Mouse (Mus musculus): Measurements from ENCODE around the gene Lamtor4.
A peak's percentile ranks its signal among the peaks of the same experiment; 100 is the strongest.
"Not testable (repeated sequence)": the region's sequence is repeated elsewhere in the genome, so short reads cannot be mapped to it uniquely, and the experiment has no call there.

Lamtor4 gene

DNA sequence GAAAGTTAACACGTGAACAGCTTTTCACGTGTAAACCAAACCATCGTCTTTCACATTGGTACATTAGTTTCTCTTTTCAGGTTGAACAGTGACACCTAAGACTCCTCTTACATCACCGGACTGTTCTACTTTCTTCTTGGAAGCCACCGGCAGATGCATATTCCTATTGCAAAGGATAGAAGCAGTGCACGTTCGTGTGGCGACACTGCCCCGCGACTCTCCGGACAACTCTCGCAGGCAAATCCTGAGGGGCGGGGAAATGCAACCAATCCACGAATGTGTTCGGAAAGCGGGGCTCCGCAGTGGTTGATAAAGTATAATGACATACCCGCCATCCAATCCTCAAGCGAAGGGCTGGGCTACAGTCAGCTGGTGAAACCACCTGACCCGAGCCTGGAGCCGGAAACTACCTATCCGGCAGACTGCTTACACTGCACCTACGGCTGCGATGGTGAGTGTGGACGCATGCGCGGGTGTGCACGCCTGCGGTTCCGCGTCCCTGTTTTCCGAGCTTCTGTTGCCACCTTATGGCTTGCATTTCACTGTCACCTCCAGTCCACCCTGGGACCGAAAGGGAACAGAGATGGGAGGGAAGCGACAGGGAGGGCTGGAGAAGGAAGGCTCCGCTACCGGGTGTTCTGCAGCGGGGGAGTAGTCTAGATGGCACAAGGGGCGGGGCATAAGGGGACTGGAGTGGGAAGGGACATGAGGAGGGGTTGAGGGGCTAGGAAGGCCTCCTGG, at the start of gene Lamtor4:
Lamtor4 (plus strand) TSS at position 130 of the 741 bp plus-strand sequence.
- DNase-seq (ENCODE audit: low read depth, low spot score) = peak; percentile 98

DNA sequence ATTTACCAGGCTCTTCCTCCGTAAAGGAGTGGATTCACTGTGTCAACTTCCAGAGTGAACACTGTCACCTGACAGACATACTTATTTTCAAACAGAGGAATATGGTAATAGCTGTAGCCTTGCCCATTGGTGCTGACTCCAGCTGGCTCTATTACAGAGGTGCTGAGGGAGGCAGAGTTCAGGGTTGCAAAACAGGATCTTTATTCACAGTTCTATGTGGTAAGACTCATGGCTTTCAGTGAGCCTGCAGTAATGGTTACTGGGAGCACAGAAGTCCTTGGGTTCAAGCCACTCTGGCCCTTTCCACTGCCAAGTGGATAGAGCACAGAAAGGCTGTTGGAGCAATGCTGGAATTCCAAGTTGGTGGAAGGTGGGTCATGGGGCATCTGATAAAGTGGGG, 48.0 kb upstream of the Lamtor4 start:
- no peak for DNase-seq (ENCODE audit: low read depth, low spot score)

DNA sequence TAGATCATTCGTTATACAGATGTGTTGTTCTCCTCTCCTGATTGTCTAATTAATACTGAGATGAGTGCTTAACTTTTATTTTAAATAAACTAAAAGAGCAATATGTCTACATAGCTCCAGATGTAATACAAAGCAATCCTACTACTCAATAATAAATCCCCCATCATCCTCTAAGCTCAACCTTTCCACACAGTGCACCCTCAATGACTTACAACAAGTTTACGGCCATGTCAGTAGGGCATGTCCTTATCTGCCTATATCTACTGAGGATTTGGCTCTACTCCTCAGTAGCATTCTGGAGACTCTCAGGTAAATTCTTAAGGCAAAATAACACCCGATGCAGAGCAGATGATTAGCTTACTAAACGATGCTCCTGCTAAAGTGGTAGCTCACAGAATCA, 47.4 kb upstream of the Lamtor4 start:
- no peak for DNase-seq (ENCODE audit: low read depth, low spot score)

DNA sequence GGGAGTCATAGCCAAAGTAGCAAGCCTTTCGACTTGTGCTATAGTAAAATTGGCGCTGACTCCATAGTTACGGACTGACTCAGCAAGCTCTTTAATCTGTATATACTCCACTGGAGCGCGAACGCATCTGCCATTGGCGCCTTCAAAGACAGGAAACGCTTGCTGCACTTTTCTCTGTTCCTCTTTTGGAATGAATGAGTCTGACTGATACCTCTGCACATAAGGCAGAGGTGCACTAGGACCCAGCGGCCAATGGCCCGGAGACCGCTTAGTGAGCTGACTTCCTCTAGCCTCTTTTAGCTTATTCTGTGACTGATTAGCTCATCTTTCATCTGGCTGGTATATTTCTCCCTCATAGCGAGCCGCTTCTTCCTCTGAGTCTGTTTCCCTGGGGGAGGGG, 38.6 kb upstream of the Lamtor4 start:
- DNase-seq (ENCODE audit: low read depth, low spot score) = not testable (repeated sequence)

DNA sequence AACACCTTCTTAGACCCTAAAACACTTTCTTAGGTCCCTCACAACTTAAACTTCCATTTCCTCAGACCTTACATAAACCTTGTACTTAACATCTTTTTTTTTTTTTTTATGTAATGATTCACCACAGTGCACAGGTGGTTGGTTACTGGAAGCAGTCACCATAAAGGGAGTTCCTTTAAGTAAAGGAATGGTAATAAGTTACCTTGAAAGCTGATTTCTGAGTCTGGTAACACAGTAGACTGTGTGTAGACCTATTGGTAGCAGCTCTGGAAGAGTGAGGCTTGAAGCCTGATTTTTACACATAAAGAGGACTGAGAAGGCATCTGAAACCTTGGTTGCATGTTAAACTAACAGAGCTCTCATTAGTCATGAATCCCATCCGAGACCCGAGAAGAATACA, 35.4 kb upstream of the Lamtor4 start:
- no peak for DNase-seq (ENCODE audit: low read depth, low spot score)

DNA sequence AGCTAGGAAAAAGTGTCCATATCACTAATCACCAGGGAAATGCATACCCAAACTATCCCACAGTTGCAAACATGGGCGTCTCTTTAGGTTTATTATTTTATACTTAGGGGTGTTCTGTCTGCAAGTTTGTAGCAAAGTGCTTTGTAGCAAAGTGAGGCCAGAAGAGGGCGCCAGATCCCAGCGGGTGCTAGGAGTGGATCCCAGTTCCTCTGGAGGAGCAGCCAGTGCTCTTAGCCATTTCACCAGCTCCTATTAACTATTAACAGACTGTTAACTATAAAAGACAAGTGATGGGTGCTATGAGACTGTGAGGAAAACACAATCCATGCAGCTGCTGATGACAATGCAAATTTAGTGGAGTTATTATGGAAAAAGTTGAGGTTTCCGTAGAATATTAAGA, 33.2 kb upstream of the Lamtor4 start:
- DNase-seq (ENCODE audit: low read depth, low spot score) = peak; percentile 27

DNA sequence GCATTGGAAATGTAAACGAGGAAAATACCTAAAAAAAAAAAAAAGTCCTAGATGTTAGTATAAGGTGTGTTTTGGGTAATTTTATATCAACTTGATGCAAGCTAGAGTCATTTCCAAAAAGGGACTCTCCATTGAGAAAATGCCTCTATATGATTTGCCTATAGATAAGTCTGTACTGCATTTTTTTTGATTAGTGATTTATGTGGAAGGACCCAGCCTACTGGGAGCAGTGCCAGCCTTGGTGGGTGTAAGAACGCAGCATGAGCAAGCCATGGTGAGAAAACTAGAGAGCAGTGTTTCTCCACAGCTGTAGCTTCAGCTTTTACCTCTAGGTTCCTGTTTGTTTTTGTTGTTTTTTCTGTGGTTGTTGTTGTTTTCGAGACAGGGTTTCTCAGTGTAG, 32.0 kb upstream of the Lamtor4 start:
- no peak for DNase-seq (ENCODE audit: low read depth, low spot score)

DNA sequence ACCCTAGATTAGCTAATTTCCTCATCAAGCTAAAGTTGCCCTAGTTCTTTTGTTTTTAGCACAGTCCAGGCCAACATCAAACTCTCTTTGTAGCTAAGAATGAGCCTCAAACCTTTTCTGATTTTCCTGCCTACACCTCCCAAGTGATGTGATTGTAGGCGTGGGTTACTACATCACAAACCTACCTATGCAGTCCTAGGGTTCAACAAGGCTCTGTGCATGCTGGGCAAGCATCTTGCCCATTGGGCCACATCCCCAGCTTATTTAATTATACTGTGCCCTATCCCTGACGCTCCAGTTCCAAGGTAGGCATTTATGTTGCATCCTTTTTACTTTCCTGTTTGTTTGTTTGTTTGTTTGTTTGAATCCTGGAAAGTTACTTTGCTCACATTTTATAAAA, 29.6 kb upstream of the Lamtor4 start, which contains the start of gene Nxpe5:
Nxpe5 (plus strand) TSS at position 199 of the 400 bp plus-strand sequence.
- DNase-seq (ENCODE audit: low read depth, low spot score) = no peak

DNA sequence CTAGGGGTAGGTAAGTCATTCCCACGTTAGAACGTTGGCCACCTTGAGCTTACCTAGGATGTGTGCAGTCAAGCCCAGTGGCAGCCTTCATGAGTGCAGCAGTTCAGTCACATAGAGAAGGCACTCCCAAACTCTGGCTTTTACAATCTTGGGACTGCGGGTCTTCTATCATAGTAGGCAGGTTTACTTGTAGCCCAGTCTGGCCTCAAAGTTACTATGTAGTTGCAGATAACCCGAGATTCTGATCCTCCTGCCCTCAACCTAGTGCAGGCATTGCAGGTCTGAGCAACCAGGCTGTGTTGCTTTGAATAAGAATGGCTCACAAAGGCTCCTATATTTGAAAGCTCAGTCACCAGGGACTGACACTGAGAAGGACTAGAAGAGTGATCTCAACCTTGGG, 28.8 kb upstream of the Lamtor4 start:
- no peak for DNase-seq (ENCODE audit: low read depth, low spot score)

DNA sequence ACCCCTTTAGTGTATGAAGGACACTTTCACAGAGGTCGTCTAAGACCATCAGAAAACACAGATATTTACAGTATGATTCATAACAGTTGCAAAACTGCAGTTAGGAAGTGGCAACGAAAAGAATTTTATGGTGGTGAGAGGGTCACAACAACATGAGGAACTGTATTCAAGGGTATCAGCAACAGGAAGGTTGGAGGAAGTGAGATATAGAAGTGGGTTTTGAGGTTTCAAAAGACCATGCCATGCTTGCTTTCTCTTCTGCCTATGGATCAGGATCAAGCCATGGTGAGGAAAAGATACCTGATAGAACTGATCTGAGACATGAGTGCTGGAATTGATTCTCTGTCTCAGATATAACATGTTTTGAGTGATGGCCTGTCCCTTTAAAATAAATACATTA, 27.9 kb upstream of the Lamtor4 start:
- DNase-seq (ENCODE audit: low read depth, low spot score) = no peak

DNA sequence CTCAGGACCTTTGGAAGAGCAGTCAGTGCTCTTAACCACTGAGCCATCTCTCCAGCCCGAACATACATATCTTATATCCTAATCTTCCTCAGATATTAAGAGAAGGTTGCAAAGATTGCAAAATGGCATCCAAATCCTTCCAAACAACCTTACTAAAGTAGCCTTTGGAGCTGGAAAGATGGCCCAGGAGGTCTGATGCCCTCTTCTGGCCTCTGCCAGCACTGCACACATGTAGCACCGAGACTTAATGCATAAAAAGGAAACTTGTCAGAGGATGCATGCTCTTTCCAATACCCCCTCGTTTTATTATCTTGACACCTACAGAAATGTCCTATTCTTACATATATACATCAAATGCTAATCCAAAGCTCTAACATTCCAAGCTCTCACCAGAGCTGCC, 27.3 kb upstream of the Lamtor4 start:
- DNase-seq (ENCODE audit: low read depth, low spot score) = no peak

GRCm38 (mm10) chr5:138229511-138229910, 25.8 kb upstream of the Lamtor4 start:
- no peak for DNase-seq (ENCODE audit: low read depth, low spot score)

GRCm38 (mm10) chr5:138233778-138234177, 21.5 kb upstream of the Lamtor4 start:
- no peak for DNase-seq (ENCODE audit: low read depth, low spot score)

DNA sequence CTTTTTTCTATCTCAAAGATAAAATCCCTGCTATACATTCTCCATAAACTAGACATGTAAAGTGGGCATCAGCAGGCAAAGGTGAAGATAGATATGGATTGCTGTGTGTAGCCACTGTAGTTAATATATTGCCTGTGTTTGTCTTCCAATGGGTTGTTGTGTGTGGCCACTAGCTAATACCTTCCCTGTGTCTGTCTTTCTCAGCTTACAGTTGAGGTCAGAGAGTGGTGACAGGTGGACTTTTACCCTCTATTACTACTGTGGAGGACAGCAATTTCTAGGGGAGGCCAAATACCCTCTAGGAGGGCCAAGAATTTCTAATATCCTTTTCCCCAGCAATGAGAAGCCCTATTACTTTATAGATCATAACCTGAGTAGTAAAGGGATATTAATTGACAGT, 21.1 kb upstream of the Lamtor4 start:
- no peak for DNase-seq (ENCODE audit: low read depth, low spot score)

DNA sequence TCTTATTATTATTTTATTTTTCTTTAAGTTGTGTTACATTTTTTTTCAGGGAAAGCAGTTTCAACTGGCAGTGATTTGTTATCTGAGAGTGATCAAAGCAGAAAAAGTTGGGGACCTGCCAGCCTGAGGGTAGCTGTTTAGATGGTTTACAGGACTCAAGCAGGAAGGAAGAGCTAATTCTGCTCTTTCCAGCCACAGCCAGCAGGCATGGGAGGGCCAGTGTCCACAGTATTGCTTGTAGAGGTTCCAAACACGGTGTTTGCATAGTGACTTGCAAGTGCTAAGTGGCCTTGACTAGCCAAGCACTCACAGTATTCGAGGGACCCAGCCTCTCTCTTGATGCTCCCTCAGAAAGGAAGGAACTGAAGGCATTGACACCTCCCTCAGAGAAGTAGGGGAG, 13.8 kb upstream of the Lamtor4 start:
- no peak for DNase-seq (ENCODE audit: low read depth, low spot score)

GRCm38 (mm10) chr5:138251144-138251543, 4.1 kb upstream of the Lamtor4 start:
- DNase-seq (ENCODE audit: low read depth, low spot score) = no peak

- DNase-seq (ENCODE audit: low read depth, low spot score) = no peak
Observed at GRCm38 (mm10) chr5:138253061-138253460, 2.2 kb upstream of the Lamtor4 start.

- DNase-seq (ENCODE audit: low read depth, low spot score) = no peak
Observed at GRCm38 (mm10) chr5:138256094-138256467, 799 bp downstream of the Lamtor4 start.

- DNase-seq (ENCODE audit: low read depth, low spot score) = no peak
Observed at GRCm38 (mm10) chr5:138256966-138257584, 1.8 kb downstream of the Lamtor4 start.

GRCm38 (mm10) chr5:138257585-138257978, 2.3 kb downstream of the Lamtor4 start:
- DNase-seq (ENCODE audit: low read depth, low spot score) = no peak

- DNase-seq (ENCODE audit: low read depth, low spot score) = no peak
Observed at GRCm38 (mm10) chr5:138258078-138258477, 2.8 kb downstream of the Lamtor4 start.

- DNase-seq (ENCODE audit: low read depth, low spot score) = no peak
Observed at GRCm38 (mm10) chr5:138258542-138258941, 3.3 kb downstream of the Lamtor4 start.

GRCm38 (mm10) chr5:138258993-138259392, 3.7 kb downstream of the Lamtor4 start:
- DNase-seq (ENCODE audit: low read depth, low spot score) = no peak
